Mouse (Mus musculus): ENCODE results near the gene Daxx. TPM values are rescaled to one million over a fixed set of nuclear protein-coding genes. Genes with fewer than 3 reads are reported as not detected.
"Not testable (repeated sequence)": the region's sequence is repeated elsewhere in the genome, so short reads cannot be mapped to it uniquely, and the experiment has no call there.

The Daxx gene
- polyA plus RNA-seq, 1 experiment from 2014 or later, result 18.1 TPM

DNA sequence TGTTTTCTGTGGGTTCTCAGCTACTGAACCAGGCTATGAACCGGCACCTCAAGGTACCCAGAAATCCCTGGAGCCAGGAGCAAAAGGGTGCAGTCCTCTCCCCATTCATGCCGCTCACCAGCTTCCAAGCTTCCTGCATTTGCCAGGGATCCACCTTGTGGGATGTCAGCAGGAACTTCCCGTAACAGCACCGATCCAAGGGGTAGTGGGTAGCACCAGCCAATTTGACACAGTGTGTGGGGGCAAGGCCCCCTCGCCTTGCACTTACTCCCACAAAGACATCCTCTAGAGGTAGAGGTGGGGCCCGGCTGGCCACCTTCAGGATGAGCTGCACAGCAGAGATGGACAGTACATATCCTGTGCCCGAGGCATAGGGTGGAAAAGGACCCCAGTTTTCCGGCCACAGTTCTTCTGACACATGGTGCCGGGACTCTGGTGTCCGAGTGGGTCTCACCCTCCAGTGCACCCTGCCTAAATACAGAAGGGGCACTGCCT is 41.0 kb downstream of the Daxx start:
- ATAC-seq (ENCODE audit: low FRiP score, low TSS enrichment) (no peak), DNase-seq (ENCODE audit: low spot score) (no peak)
- H3K4me2 ChIP-seq (replicated peaks; ENCODE audit: low read depth), result peak overlapping the region; percentile 87
- peak overlapping the region; percentile 50 for H3K4me3 ChIP-seq (ENCODE audit: low read depth, low read length)
- peaks cover 6% of the 10 kb centered on the region for H3K4me1 ChIP-seq (replicated peaks; ENCODE audit: control insufficient read depth, insufficient read depth)
- no peaks in the 10 kb centered on the region for H3K9me3 ChIP-seq (ENCODE audit: control insufficient read depth, low read length)
- TF ChIP-seq CTCF (IDR thresholded peaks at IDR 0.05; ENCODE audit: low read depth), result no peak
- no peak for TF ChIP-seq EP300 (optimal IDR thresholded peaks at IDR 0.05)
- H3K27me3 ChIP-seq (ENCODE audit: control insufficient read depth, insufficient read depth, low read length), result no peaks in the 10 kb centered on the region
- peaks cover 13% of the 10 kb centered on the region for H3K36me3 ChIP-seq (ENCODE audit: control insufficient read depth, insufficient read depth, low read length)
- WGBS, result 72% methylated on average over 10 of the region's 10 CpGs
- H3K27ac ChIP-seq (replicated peaks), result peak overlapping the region; percentile 94
- peak overlapping the region; percentile 72 for H3K9ac ChIP-seq (ENCODE audit: low read length)

DNA sequence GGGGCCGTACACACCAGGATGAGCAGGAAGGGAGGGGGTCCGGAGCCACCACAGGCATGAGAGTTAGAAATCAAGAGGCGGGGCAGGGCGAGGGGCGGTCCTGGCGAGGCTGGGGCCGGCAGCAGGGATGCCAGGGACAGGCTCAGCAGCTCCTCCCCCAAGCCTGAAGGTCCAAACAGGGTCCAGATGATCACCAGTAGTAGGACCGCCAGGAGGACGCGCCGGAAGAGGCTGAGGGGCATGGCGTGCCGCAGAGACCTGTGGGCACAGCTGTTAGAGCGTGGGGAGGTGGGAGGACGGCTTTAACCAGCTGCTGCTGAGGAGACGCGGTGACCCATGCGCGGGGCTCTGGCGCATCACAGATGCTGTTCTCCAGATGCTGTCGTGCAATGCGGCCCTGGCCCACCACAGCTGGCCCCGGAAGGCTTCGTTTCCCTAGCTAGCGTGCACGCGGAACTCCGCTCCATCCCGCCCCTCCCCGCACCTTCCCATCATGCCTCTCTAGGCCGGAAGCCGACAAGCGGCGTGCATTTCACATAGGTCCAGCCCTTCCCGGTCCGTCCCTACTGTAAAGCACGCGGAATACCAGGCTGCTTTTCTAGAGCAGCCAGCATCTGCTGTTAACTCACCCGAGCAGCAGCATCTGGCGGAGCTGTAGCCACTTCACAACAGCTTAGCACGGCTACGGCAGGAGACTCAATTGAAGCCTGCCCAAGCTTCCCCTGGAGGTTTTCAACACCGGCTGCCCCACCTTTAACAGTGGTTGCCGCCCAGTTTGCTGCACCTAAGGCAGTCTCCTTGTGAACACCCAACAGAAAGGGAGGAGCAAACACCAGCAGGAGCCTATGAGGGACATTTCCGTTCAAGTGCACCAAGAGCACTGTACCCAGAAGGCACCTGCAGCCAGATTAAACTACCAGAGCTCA is 42.1 kb downstream of the Daxx start, which contains the start of gene B3galt4:
B3galt4 (minus strand) TSS at position 468 of the 926 bp plus-strand sequence.
- peak; percentile 72 for ATAC-seq (ENCODE audit: low FRiP score, low TSS enrichment)
- under 1% methylated on average over 40 of the region's 45 CpGs for WGBS

DNA sequence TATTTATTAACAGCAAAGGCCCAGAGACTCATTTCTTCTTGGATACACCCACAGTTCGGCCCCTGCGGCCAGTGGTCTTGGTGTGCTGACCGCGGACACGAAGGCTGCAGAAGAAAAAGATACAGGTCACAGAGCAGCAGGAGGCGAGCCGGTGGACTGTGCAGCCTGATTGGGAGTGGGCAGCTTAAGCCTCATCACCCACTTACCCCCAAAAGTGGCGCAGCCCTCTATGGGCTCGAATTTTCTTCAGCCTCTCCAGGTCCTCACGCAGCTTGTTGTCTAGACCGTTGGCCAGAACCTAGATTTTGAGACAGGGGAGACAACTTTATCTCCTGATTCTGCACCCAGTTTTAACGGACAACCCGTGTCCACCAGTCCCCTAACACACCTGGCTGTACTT is 42.8 kb downstream of the Daxx start:
- peak overlapping the region; percentile 87 for H3K4me2 ChIP-seq (replicated peaks; ENCODE audit: low read depth)
- H3K27me3 ChIP-seq (ENCODE audit: control insufficient read depth, insufficient read depth, low read length); DNase-seq (ENCODE audit: low spot score); ATAC-seq (ENCODE audit: low FRiP score, low TSS enrichment); H3K9me3 ChIP-seq (ENCODE audit: control insufficient read depth, low read length); H3K4me1 ChIP-seq (replicated peaks; ENCODE audit: control insufficient read depth, insufficient read depth): not testable (repeated sequence)
- H3K36me3 ChIP-seq (ENCODE audit: control insufficient read depth, insufficient read depth, low read length), result peaks cover 13% of the 10 kb centered on the region
- WGBS, result 69% methylated on average over 13 of the region's 13 CpGs
- peak overlapping the region; percentile 50; the same call in 1 of the 2 replicates for H3K4me3 ChIP-seq (ENCODE audit: low read depth, low read length)
- 0 out of 2 replicates have a peak overlapping the region, but pooled peaks have one; percentile 72 for H3K9ac ChIP-seq (ENCODE audit: low read length)
- H3K27ac ChIP-seq (replicated peaks), result peak overlapping the region; percentile 94

More for the DNA sequence above, 42.1 kb downstream of the Daxx start, which contains the start of gene B3galt4:
- peak within 1 kb of the TSS; percentile 87 for H3K4me2 ChIP-seq (replicated peaks; ENCODE audit: low read depth)
- H3K27ac ChIP-seq (replicated peaks), result peak within 1 kb of the TSS; percentile 94
- TF ChIP-seq CTCF (IDR thresholded peaks at IDR 0.05; ENCODE audit: low read depth), result peak; percentile 13
- no peak for TF ChIP-seq EP300 (optimal IDR thresholded peaks at IDR 0.05)
- DNase-seq (ENCODE audit: low spot score), result peak; percentile 91
- H3K9me3 ChIP-seq (ENCODE audit: control insufficient read depth, low read length), result no peaks in the 10 kb centered on the region
- peaks cover 13% of the 10 kb centered on the region for H3K36me3 ChIP-seq (ENCODE audit: control insufficient read depth, insufficient read depth, low read length)
- H3K27me3 ChIP-seq (ENCODE audit: control insufficient read depth, insufficient read depth, low read length), result no peaks in the 10 kb centered on the region
- peak within 1 kb of the TSS; percentile 50 for H3K4me3 ChIP-seq (ENCODE audit: low read depth, low read length)
- peaks cover 6% of the 10 kb centered on the region for H3K4me1 ChIP-seq (replicated peaks; ENCODE audit: control insufficient read depth, insufficient read depth)
- peak within 1 kb of the TSS; percentile 72 for H3K9ac ChIP-seq (ENCODE audit: low read length)

DNA sequence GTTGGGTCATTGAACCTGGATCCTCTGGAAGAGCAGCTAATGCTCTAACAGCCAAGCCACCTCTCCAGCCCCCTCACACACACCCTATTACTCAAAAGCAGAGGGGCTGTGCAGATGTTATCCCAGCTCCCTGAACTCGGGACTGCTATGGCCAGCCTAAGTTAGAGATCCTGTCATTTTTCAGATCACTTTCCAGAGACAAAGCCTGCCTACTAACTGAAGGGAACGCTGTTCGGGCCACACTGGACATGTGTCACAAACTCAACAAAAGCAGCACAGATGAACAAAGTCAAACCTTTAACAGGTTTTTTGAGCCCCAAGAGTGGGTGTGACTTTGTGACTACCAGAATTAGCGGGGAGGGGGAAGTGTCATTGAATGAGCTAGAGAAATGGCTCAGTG is 43.7 kb downstream of the Daxx start:
- 77% methylated on average over 4 of the region's 4 CpGs for WGBS
- TF ChIP-seq CTCF (IDR thresholded peaks at IDR 0.05; ENCODE audit: low read depth), result no peak
- no peak for TF ChIP-seq EP300 (optimal IDR thresholded peaks at IDR 0.05)
- peaks cover 13% of the 10 kb centered on the region for H3K36me3 ChIP-seq (ENCODE audit: control insufficient read depth, insufficient read depth, low read length)
- peaks cover 6% of the 10 kb centered on the region for H3K4me1 ChIP-seq (replicated peaks; ENCODE audit: control insufficient read depth, insufficient read depth)
- peak overlapping the region; percentile 30; the same call in 1 of the 2 replicates for H3K27ac ChIP-seq (replicated peaks)
- DNase-seq (ENCODE audit: low spot score) (no peak), ATAC-seq (ENCODE audit: low FRiP score, low TSS enrichment) (no peak)
- H3K9ac ChIP-seq (ENCODE audit: low read length), result no peak overlapping the region
- no peaks in the 10 kb centered on the region for H3K27me3 ChIP-seq (ENCODE audit: control insufficient read depth, insufficient read depth, low read length)
- H3K4me3 ChIP-seq (ENCODE audit: low read depth, low read length), result no peak overlapping the region
- H3K4me2 ChIP-seq (replicated peaks; ENCODE audit: low read depth), result no peak overlapping the region
- H3K9me3 ChIP-seq (ENCODE audit: control insufficient read depth, low read length), result no peaks in the 10 kb centered on the region

DNA sequence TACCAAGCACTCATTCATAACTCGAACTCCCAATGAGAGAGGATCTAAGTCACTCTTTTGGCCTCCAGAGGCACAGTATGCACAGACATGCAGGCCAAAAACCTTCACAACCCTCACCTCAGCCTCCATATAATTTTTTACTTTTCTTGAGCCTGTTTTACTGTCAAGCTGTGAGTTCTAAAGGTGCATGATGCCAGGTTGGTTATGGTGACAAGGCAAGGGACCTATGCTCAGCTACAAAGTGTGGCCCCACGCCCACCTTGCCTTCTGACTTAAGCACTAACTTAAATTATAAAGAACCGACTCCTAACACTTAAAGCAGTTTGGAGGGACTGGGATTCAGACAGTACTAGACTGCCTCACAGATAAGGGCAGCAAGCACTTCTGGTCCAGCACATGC is 44.1 kb downstream of the Daxx start:
- H3K9ac ChIP-seq (ENCODE audit: low read length), result peak overlapping the region; percentile 18; the same call in 1 of the 2 replicates
- H3K27ac ChIP-seq (replicated peaks), result peak overlapping the region; percentile 30; the same call in 1 of the 2 replicates
- no peak for ATAC-seq (ENCODE audit: low FRiP score, low TSS enrichment)
- H3K4me1 ChIP-seq (replicated peaks; ENCODE audit: control insufficient read depth, insufficient read depth), result peaks cover 6% of the 10 kb centered on the region
- 0 out of 2 replicates have a peak overlapping the region, but pooled peaks have one; percentile 1 for H3K4me2 ChIP-seq (replicated peaks; ENCODE audit: low read depth)
- TF ChIP-seq EP300 (optimal IDR thresholded peaks at IDR 0.05) (no peak), CTCF (IDR thresholded peaks at IDR 0.05; ENCODE audit: low read depth) (no peak)
- no peaks in the 10 kb centered on the region for H3K27me3 ChIP-seq (ENCODE audit: control insufficient read depth, insufficient read depth, low read length)
- no peak overlapping the region for H3K4me3 ChIP-seq (ENCODE audit: low read depth, low read length)
- WGBS, result 71% methylated on average over 3 of the region's 3 CpGs
- no peak for DNase-seq (ENCODE audit: low spot score)
- H3K9me3 ChIP-seq (ENCODE audit: control insufficient read depth, low read length), result no peaks in the 10 kb centered on the region
- peaks cover 11% of the 10 kb centered on the region for H3K36me3 ChIP-seq (ENCODE audit: control insufficient read depth, insufficient read depth, low read length)

Measured in stomach, postnatal 0 days (tissue).